Mouse (Mus musculus): ENCODE results near the gene Cxcr5.

- no peak for TF ChIP-seq CTCF (IDR thresholded peaks at IDR 0.05; ENCODE audit: control insufficient read depth, insufficient read depth, insufficient read length)
- no peak for TF ChIP-seq USF1 (IDR thresholded peaks at IDR 0.05; ENCODE audit: low read depth)
- no peak for TF ChIP-seq CEBPB (IDR thresholded peaks at IDR 0.05; ENCODE audit: low read depth)
- no peak for TF ChIP-seq MAX (IDR thresholded peaks at IDR 0.05)
- TF ChIP-seq MYOD1 (IDR thresholded peaks at IDR 0.05; ENCODE audit: control insufficient read depth, insufficient read length, low read depth), result no peak
Measured at GRCm38 (mm10) chr9:44468224-44468623, 93.5 kb downstream of the Cxcr5 start.

All from C2C12 (cell line).